In the genomic region with DNA sequence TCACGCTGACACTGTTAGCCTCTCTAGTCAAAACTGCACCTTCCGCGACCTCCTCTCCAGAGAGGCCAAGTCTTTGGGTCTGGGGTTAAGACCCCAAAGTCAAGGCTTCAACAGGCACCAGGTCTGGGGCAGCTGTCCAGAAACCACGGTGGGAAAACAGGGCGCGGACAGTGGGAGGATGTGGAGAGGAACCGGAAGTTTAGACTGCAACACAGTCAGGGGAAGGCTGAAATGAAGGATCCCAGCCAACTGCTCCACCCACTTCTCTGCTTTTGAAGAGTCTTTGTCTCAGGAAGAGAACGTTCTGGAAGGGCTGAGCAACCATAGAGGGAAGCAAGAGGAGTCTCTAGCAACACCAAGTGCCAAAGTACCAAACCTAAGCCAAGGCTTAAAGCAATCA, we compare ENCODE assay signal across 18 mouse cellular contexts. TPM values are rescaled to one million over a fixed set of nuclear protein-coding genes. Genes with fewer than 3 reads are reported as not detected.
A peak's percentile ranks its signal among the peaks of the same experiment; 100 is the strongest.
DNase-seq lines count a peak whose midpoint lies in the region; ATAC-seq and TF ChIP-seq lines count a peak whose summit lies in the region.
"Had no signal": no experiment of that assay in that cellular context is flagged by ENCODE, and none has a peak within 500 bp of the region (broad histone marks: within the 10 kb centered on the region; RNA-seq: fewer than 3 reads in every experiment).

No protein-coding gene starts in this region.

- no peaks in the 10 kb centered on the region for H3K9me3 ChIP-seq in heart, postnatal 0 days (replicated peaks; ENCODE audit: control insufficient read depth, low read length)
- H3K9me3 ChIP-seq in limb, embryonic 12.5 days, result no peaks in the 10 kb centered on the region
- no peaks in the 10 kb centered on the region for H3K9me3 ChIP-seq in limb, embryonic 10.5 days (replicated peaks)
- no peaks in the 10 kb centered on the region for H3K9me3 ChIP-seq in lung, postnatal 0 days (ENCODE audit: low read length)
- H3K9me3 ChIP-seq: forebrain, embryonic 10.5 days; liver, embryonic 15.5 days; stomach, embryonic 15.5 days had no signal

- no peaks in the 10 kb centered on the region for H3K4me1 ChIP-seq in heart, postnatal 0 days (ENCODE audit: control insufficient read depth, insufficient read depth)
- H3K4me1 ChIP-seq in limb, embryonic 12.5 days (replicated peaks), result peaks cover 25% of the 10 kb centered on the region
- peaks cover 28% of the 10 kb centered on the region for H3K4me1 ChIP-seq in limb, embryonic 10.5 days
- no peaks in the 10 kb centered on the region; the same call in 1 of the 2 replicates for H3K4me1 ChIP-seq in lung, postnatal 0 days (ENCODE audit: insufficient read depth, low read depth, low read length)
- H3K4me1 ChIP-seq: liver, embryonic 15.5 days had no signal

- no peaks in the 10 kb centered on the region for H3K36me3 ChIP-seq in heart, postnatal 0 days (replicated peaks; ENCODE audit: control insufficient read depth, insufficient read depth, low read length)
- no peaks in the 10 kb centered on the region for H3K36me3 ChIP-seq in limb, embryonic 12.5 days
- H3K36me3 ChIP-seq in limb, embryonic 10.5 days, result no peaks in the 10 kb centered on the region
- H3K36me3 ChIP-seq in lung, postnatal 0 days (ENCODE audit: insufficient read depth, low read length), result no peaks in the 10 kb centered on the region
- H3K36me3 ChIP-seq: forebrain, embryonic 10.5 days; liver, embryonic 15.5 days; stomach, embryonic 15.5 days had no signal

- H3K9ac ChIP-seq in heart, postnatal 0 days (replicated peaks; ENCODE audit: low read depth, low read length), result no peak overlapping the region
- no peak overlapping the region for H3K9ac ChIP-seq in limb, embryonic 12.5 days (replicated peaks)
- H3K9ac ChIP-seq in lung, postnatal 0 days (replicated peaks; ENCODE audit: low read depth), result no peak overlapping the region
- H3K9ac ChIP-seq: liver, embryonic 15.5 days; stomach, embryonic 15.5 days had no signal

- no peak overlapping the region for H3K4me2 ChIP-seq in heart, postnatal 0 days (ENCODE audit: low read depth, low read length)
- peak overlapping the region; percentile 44; the same call in 1 of the 2 replicates for H3K4me2 ChIP-seq in limb, embryonic 12.5 days
- H3K4me2 ChIP-seq in lung, postnatal 0 days (replicated peaks; ENCODE audit: low read depth, low read length), result no peak overlapping the region
- H3K4me2 ChIP-seq: liver, embryonic 15.5 days had no signal

- no peak for TF ChIP-seq EP300 in heart, postnatal 0 days (IDR thresholded peaks at IDR 0.05; ENCODE audit: low read depth)
- peak; percentile 44; the same call in 1 of the 2 replicates for TF ChIP-seq EP300 in lung, postnatal 0 days (IDR thresholded peaks at IDR 0.05)

- WGBS in heart, postnatal 0 days, result 55% methylated on average over 8 of the region's 8 CpGs
- WGBS in limb, embryonic 12.5 days, result 67% methylated on average over 8 of the region's 8 CpGs
- WGBS in limb, embryonic 10.5 days, result 74% methylated on average over 8 of the region's 8 CpGs
- WGBS in lung, postnatal 0 days, result 49% methylated on average over 8 of the region's 8 CpGs

- no peak overlapping the region for H3K4me3 ChIP-seq in heart, postnatal 0 days (ENCODE audit: low read depth, low read length)
- H3K4me3 ChIP-seq in limb, embryonic 12.5 days (replicated peaks), result no peak overlapping the region
- H3K4me3 ChIP-seq in limb, embryonic 10.5 days, result no peak overlapping the region
- H3K4me3 ChIP-seq in lung, postnatal 0 days (ENCODE audit: low read depth, low read length), result no peak overlapping the region
- H3K4me3 ChIP-seq: liver, embryonic 15.5 days; stomach, embryonic 15.5 days had no signal

- no peak for ATAC-seq in heart, postnatal 0 days (ENCODE audit: insufficient read depth, low read depth)
- no peak for ATAC-seq in limb, embryonic 12.5 days (ENCODE audit: insufficient number of reproducible peaks, insufficient read depth, low FRiP score, low TSS enrichment, low read depth)
- peak; percentile 66 for ATAC-seq in lung, postnatal 0 days
- ATAC-seq in megakaryocyte progenitor cell, adult 5-6 weeks (replicated peaks; ENCODE audit: poor library complexity), result no peak
- no peak for ATAC-seq in activated CD4-positive, CD25-positive, alpha-beta regulatory T cell, adult 4 months

- TF ChIP-seq CTCF in heart, postnatal 0 days (IDR thresholded peaks at IDR 0.05; ENCODE audit: low read depth), result no peak
- no peak for TF ChIP-seq CTCF in lung, postnatal 0 days (IDR thresholded peaks at IDR 0.05)

- H3K27me3 ChIP-seq in heart, postnatal 0 days (ENCODE audit: control insufficient read depth, insufficient read depth, low read length), result no peaks in the 10 kb centered on the region
- H3K27me3 ChIP-seq in limb, embryonic 12.5 days, result peaks cover 3% of the 10 kb centered on the region; the same call in 1 of the 2 replicates
- H3K27me3 ChIP-seq in limb, embryonic 10.5 days (ENCODE audit: low read depth, poor library complexity, severe bottlenecking), result peaks cover 14% of the 10 kb centered on the region
- H3K27me3 ChIP-seq in lung, postnatal 0 days (replicated peaks; ENCODE audit: insufficient read depth, low read length), result no peaks in the 10 kb centered on the region
- H3K27me3 ChIP-seq: stomach, embryonic 15.5 days had no signal

- peak; percentile 29 for DNase-seq in heart, postnatal 0 days (ENCODE audit: low spot score)
- no peak for DNase-seq in heart, adult 9 months (ENCODE audit: low spot score in 2 of 2)
- DNase-seq in limb, embryonic 10.5 days (ENCODE audit: low spot score), result no peak
- peak; percentile 58 for DNase-seq in lung, postnatal 0 days (ENCODE audit: low spot score)
- DNase-seq in cerebellum, adult 11 months, result no peak
- DNase-seq: cerebellum, adult 11-12 months; cerebellum, postnatal 36 days; gastrocnemius, postnatal 14 days; kidney, adult 9 months; layer of hippocampus, adult 9-11 months; right cerebral cortex, postnatal 14 days; thymus, postnatal 14 days had no signal

- no peak overlapping the region for H3K27ac ChIP-seq in heart, postnatal 0 days (ENCODE audit: low read depth)
- no peak overlapping the region for H3K27ac ChIP-seq in limb, embryonic 12.5 days
- no peak overlapping the region for H3K27ac ChIP-seq in limb, embryonic 10.5 days
- H3K27ac ChIP-seq in lung, postnatal 0 days (ENCODE audit: low read length), result no peak overlapping the region
- H3K27ac ChIP-seq: forebrain, embryonic 10.5 days; liver, embryonic 15.5 days; stomach, embryonic 15.5 days had no signal

RNA-seq across cellular contexts. Expression of gene Setd4, which starts 46.2 kb away (rescaled TPM):
- total RNA-seq in heart, postnatal 0 days (2014; rRNA removed; ENCODE audit: low replicate concordance), result 3.2 and 5.3 TPM in 2 replicates
- polyA plus RNA-seq in heart, postnatal 0 days (2015; fragmentation: Nextera tagmentation; extraction: Ambion mirVana), result 3.7 TPM in 2 replicates
- polyA plus RNA-seq in limb, embryonic 12.5 days (2016; fragmentation: Nextera tagmentation; extraction: Ambion mirVana), result 20.3 and 22.6 TPM in 2 replicates
- polyA plus RNA-seq in limb, embryonic 10.5 days (2016; fragmentation: Nextera tagmentation; extraction: Ambion mirVana), result 11.8 and 17.0 TPM in 2 replicates
- polyA plus RNA-seq in lung, postnatal 0 days (2015; fragmentation: Nextera tagmentation; extraction: Ambion mirVana), result 5.6 and 6.7 TPM in 2 replicates
- total RNA-seq in megakaryocyte progenitor cell, adult 5-6 weeks (2015), result 6.8 and 8.0 TPM in 2 replicates
- total RNA-seq in megakaryocyte progenitor cell, adult 5-6 weeks (2017), result 2.4 and 7.6 TPM in 2 replicates
- polyA plus RNA-seq in activated CD4-positive, CD25-positive, alpha-beta regulatory T cell, adult 4 months (2017; shearing (Covaris generic)), result 10 to 100 TPM; 28.0 to 42.8 TPM

RNA-seq across cellular contexts. Expression of gene Cbr1, which starts 48.0 kb away (rescaled TPM):
- total RNA-seq in heart, postnatal 0 days (2014; rRNA removed; ENCODE audit: low replicate concordance), result 17.2 and 55.5 TPM in 2 replicates
- polyA plus RNA-seq in heart, postnatal 0 days (2015; fragmentation: Nextera tagmentation; extraction: Ambion mirVana), result 54.5 and 56.1 TPM in 2 replicates
- polyA plus RNA-seq in limb, embryonic 12.5 days (2016; fragmentation: Nextera tagmentation; extraction: Ambion mirVana), result 137 and 138 TPM in 2 replicates
- polyA plus RNA-seq in limb, embryonic 10.5 days (2016; fragmentation: Nextera tagmentation; extraction: Ambion mirVana), result 94.3 and 102 TPM in 2 replicates
- 74.0 and 75.7 TPM in 2 replicates for polyA plus RNA-seq in lung, postnatal 0 days (2015; fragmentation: Nextera tagmentation; extraction: Ambion mirVana)
- 20.7 and 27.4 TPM in 2 replicates for total RNA-seq in megakaryocyte progenitor cell, adult 5-6 weeks (2015)
- total RNA-seq in megakaryocyte progenitor cell, adult 5-6 weeks (2017), result 15.2 and 16.7 TPM in 2 replicates
- polyA plus RNA-seq in activated CD4-positive, CD25-positive, alpha-beta regulatory T cell, adult 4 months (2017; shearing (Covaris generic)), result 10 to 100 TPM; 36.4 to 44.7 TPM

Comparison
In these comparisons a context has a peak if more than half of its experiments do, and no peak if none do; other contexts are left out.
1. DNase-seq: peak in heart, postnatal 0 days (single experiment) and lung, postnatal 0 days (single experiment); none in heart, adult 9 months (0 of 2), limb, embryonic 10.5 days (single experiment) and cerebellum, adult 11 months (single experiment).